In genomic region chr5:20153359-20154125, GRCm38 (mm10) we compare ENCODE assay signal across 15 mouse cellular contexts.
DNase-seq lines count a peak whose midpoint lies in the region; ATAC-seq and TF ChIP-seq lines count a peak whose summit lies in the region.
"Had no signal": no experiment of that assay in that cellular context is flagged by ENCODE, and none has a peak within 500 bp of the region (broad histone marks: within the 10 kb centered on the region; RNA-seq: fewer than 3 reads in every experiment).

No protein-coding gene starts in this region.

- peak overlapping the region; percentile 31; the same call in 1 of the 2 replicates for H3K27ac ChIP-seq in forebrain, embryonic 13.5 days
- no peak overlapping the region for H3K27ac ChIP-seq in forebrain, embryonic 10.5 days
- peak overlapping the region; percentile 40 for H3K27ac ChIP-seq in left cerebral cortex, adult 2 months
- H3K27ac ChIP-seq in midbrain, embryonic 16.5 days (ENCODE audit: low read length): no peak overlapping the region
- H3K27ac ChIP-seq in intestine, embryonic 15.5 days: no peak overlapping the region
- H3K27ac ChIP-seq: embryonic facial prominence, embryonic 15.5 days; gastrocnemius, adult 2 months; hindbrain, embryonic 12.5 days had no signal

- ATAC-seq in forebrain, embryonic 13.5 days: peak; percentile 80
- 0 out of 2 replicates have a peak, but pooled peaks have one; percentile 60 for ATAC-seq in midbrain, embryonic 16.5 days
- no peak for ATAC-seq in intestine, embryonic 15.5 days
- ATAC-seq: Patski had no signal

- no peak for DNase-seq in forebrain, embryonic 10.5 days (ENCODE audit: extremely low spot score, low spot score)
- no peak for DNase-seq in left cerebral cortex, adult 2 months (ENCODE audit: extremely low spot score in 1 of 2, low spot score in 2 of 2)
- DNase-seq in left cerebral cortex, postnatal 4 days: no peak
- peak; percentile 50 for DNase-seq in embryo, embryonic 11 days
- no peak for DNase-seq in adipocyte (ENCODE audit: low spot score)
- DNase-seq: cerebellum, adult 2 months; gastrocnemius, adult 2 months; kidney, adult 9 months had no signal

- 29% methylated on average over 3 of the region's 3 CpGs for WGBS in forebrain, embryonic 13.5 days
- 60% methylated on average over 3 of the region's 3 CpGs for WGBS in forebrain, embryonic 10.5 days
- WGBS in midbrain, embryonic 16.5 days: 14% methylated on average over 3 of the region's 3 CpGs
- 43% methylated on average over 3 of the region's 3 CpGs for WGBS in intestine, embryonic 15.5 days

- no peak overlapping the region for H3K9ac ChIP-seq in forebrain, embryonic 13.5 days
- H3K9ac ChIP-seq in midbrain, embryonic 16.5 days (ENCODE audit: low read depth, low read length): no peak overlapping the region
- H3K9ac ChIP-seq in intestine, embryonic 15.5 days: no peak overlapping the region
- H3K9ac ChIP-seq: embryonic facial prominence, embryonic 15.5 days; hindbrain, embryonic 12.5 days had no signal

- no peak overlapping the region for H3K4me2 ChIP-seq in forebrain, embryonic 13.5 days
- H3K4me2 ChIP-seq in midbrain, embryonic 16.5 days (ENCODE audit: low read length): no peak overlapping the region
- H3K4me2 ChIP-seq in intestine, embryonic 15.5 days (replicated peaks): no peak overlapping the region
- H3K4me2 ChIP-seq: embryonic facial prominence, embryonic 15.5 days; heart, embryonic 11.5 days; hindbrain, embryonic 12.5 days had no signal

- no peaks in the 10 kb centered on the region for H3K36me3 ChIP-seq in forebrain, embryonic 13.5 days (ENCODE audit: poor library complexity, severe bottlenecking)
- H3K36me3 ChIP-seq in forebrain, embryonic 10.5 days (replicated peaks): no peaks in the 10 kb centered on the region
- H3K36me3 ChIP-seq in midbrain, embryonic 16.5 days (ENCODE audit: control insufficient read depth, insufficient read depth, low read length): no peaks in the 10 kb centered on the region
- no peaks in the 10 kb centered on the region for H3K36me3 ChIP-seq in intestine, embryonic 15.5 days
- H3K36me3 ChIP-seq: embryonic facial prominence, embryonic 15.5 days; hindbrain, embryonic 12.5 days had no signal

- H3K27me3 ChIP-seq in forebrain, embryonic 13.5 days: no peaks in the 10 kb centered on the region
- H3K27me3 ChIP-seq in forebrain, embryonic 10.5 days (ENCODE audit: poor library complexity, severe bottlenecking): no peaks in the 10 kb centered on the region
- H3K27me3 ChIP-seq in midbrain, embryonic 16.5 days (ENCODE audit: control insufficient read depth, insufficient read depth, low read depth, low read length): no peaks in the 10 kb centered on the region
- no peaks in the 10 kb centered on the region for H3K27me3 ChIP-seq in intestine, embryonic 15.5 days (replicated peaks)
- H3K27me3 ChIP-seq: embryonic facial prominence, embryonic 15.5 days; hindbrain, embryonic 12.5 days had no signal

- intact Hi-C loops in left cerebral cortex, adult 2 months (cut with DNase I): no loop called here
- intact Hi-C loops in left cerebral cortex, postnatal 4 days (cut with DNase I): no loop called here

- H3K9me3 ChIP-seq in forebrain, embryonic 13.5 days (replicated peaks): no peaks in the 10 kb centered on the region
- H3K9me3 ChIP-seq in forebrain, embryonic 10.5 days: no peaks in the 10 kb centered on the region
- H3K9me3 ChIP-seq in midbrain, embryonic 16.5 days (replicated peaks; ENCODE audit: control insufficient read depth, low read length, poor library complexity, severe bottlenecking): no peaks in the 10 kb centered on the region
- no peaks in the 10 kb centered on the region for H3K9me3 ChIP-seq in intestine, embryonic 15.5 days
- H3K9me3 ChIP-seq: embryonic facial prominence, embryonic 15.5 days; hindbrain, embryonic 12.5 days had no signal

- no peak for TF ChIP-seq CTCF in left cerebral cortex, adult 2 months (IDR thresholded peaks at IDR 0.05)

- no peak overlapping the region for H3K4me3 ChIP-seq in forebrain, embryonic 13.5 days
- H3K4me3 ChIP-seq in forebrain, embryonic 10.5 days: no peak overlapping the region
- no peak overlapping the region for H3K4me3 ChIP-seq in left cerebral cortex, adult 2 months
- H3K4me3 ChIP-seq in midbrain, embryonic 16.5 days (ENCODE audit: low read depth, low read length): no peak overlapping the region
- H3K4me3 ChIP-seq in intestine, embryonic 15.5 days (replicated peaks): no peak overlapping the region
- H3K4me3 ChIP-seq: embryonic facial prominence, embryonic 15.5 days; gastrocnemius, adult 2 months; hindbrain, embryonic 12.5 days had no signal

- peaks cover 13% of the 10 kb centered on the region for H3K4me1 ChIP-seq in forebrain, embryonic 13.5 days
- no peaks in the 10 kb centered on the region; the same call in 1 of the 2 replicates for H3K4me1 ChIP-seq in forebrain, embryonic 10.5 days
- H3K4me1 ChIP-seq in midbrain, embryonic 16.5 days (ENCODE audit: control insufficient read depth, insufficient read depth, low read length): peaks cover 2% of the 10 kb centered on the region; the same call in 1 of the 2 replicates
- H3K4me1 ChIP-seq in intestine, embryonic 15.5 days (replicated peaks): no peaks in the 10 kb centered on the region
- H3K4me1 ChIP-seq: embryonic facial prominence, embryonic 15.5 days; hindbrain, embryonic 12.5 days had no signal

Comparison
In these comparisons a context has a peak if more than half of its experiments do, and no peak if none do; other contexts are left out.
1. H3K27ac ChIP-seq: peak in forebrain, embryonic 13.5 days (single experiment) and left cerebral cortex, adult 2 months (single experiment); none in forebrain, embryonic 10.5 days (single experiment), midbrain, embryonic 16.5 days (single experiment) and intestine, embryonic 15.5 days (single experiment).